ENCODE assay signal across 8 mouse cellular contexts in the genomic region with DNA sequence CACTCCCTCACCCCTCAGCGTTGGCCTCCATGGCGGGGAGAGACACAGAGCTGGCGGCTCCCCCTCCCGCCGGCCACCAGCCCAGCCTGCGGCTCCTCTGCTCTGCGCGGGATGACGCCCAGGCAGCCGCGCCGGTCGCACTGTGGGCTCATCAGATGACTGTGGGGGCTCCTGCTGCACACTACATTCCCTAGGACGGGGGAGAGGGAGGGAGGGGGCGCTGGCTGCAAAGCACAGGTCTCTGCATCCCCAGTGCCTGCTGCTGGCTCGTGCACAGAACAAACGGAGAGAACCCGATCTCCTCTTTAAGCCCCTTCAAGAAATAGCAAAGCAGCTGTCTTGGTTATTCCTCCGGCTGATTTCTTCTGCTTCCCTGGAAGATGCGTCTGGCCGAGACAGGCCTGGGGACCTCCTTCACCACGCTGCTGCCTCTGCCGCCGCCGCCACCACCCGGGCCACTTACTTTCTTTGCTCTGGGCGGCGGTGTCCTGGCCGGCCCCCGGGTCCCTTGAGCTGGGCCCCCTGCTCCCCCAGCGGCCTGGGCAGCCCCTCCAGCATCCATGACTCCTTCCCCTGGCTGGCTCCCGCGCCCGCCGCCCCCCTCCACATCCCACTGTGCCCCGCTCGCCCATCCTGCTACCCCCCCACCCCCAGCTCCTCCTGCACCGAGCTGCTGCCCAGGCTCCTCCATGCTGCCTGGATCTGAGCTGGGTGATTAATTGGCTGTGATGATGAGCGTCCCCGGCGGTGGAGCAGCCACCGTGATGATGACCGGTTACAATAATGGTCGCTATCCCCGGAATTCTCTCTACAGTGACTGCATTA.
DNase-seq lines count a peak whose midpoint lies in the region; ATAC-seq and TF ChIP-seq lines count a peak whose summit lies in the region.

No protein-coding gene starts in this region.

- WGBS in forebrain, embryonic 11.5 days = under 1% methylated on average over 45 of the region's 45 CpGs
- 1% methylated on average over 44 of the region's 45 CpGs for WGBS in hindbrain, postnatal 0 days

- TF ChIP-seq CTCF in hindbrain, postnatal 0 days (IDR thresholded peaks at IDR 0.05; ENCODE audit: low read depth) = peak; percentile 35; the same call in 1 of the 2 replicates

- DNase-seq in urinary bladder, postnatal 14 days (ENCODE audit: low spot score) = peak; percentile 8
- DNase-seq in urinary bladder, adult 18-20 months (ENCODE audit: low spot score in 2 of 2) = no peak
- DNase-seq in forebrain, embryonic 11.5 days (ENCODE audit: low spot score) = peak; percentile 83
- peak; percentile 79 for DNase-seq in hindbrain, postnatal 0 days (ENCODE audit: low spot score)
- DNase-seq in liver = peak; percentile 11
- peak; percentile 72 to 73 for DNase-seq in right cerebral cortex, adult 2 months (ENCODE audit: low spot score in 2 of 2)
- no peak for DNase-seq in urinary bladder, adult 2 months (ENCODE audit: low spot score)
- DNase-seq in lung, postnatal 36 days = no peak

- no peaks in the 10 kb centered on the region for H3K9me3 ChIP-seq in forebrain, embryonic 11.5 days (ENCODE audit: control insufficient read depth, low read length)
- no peaks in the 10 kb centered on the region for H3K9me3 ChIP-seq in hindbrain, postnatal 0 days (ENCODE audit: low read length)

- H3K4me1 ChIP-seq in forebrain, embryonic 11.5 days (replicated peaks; ENCODE audit: control insufficient read depth, insufficient read depth, low read length) = peaks cover 13% of the 10 kb centered on the region; the same call in 1 of the 2 replicates
- H3K4me1 ChIP-seq in hindbrain, postnatal 0 days (ENCODE audit: insufficient read depth, low read length) = peaks cover 34% of the 10 kb centered on the region

- peak overlapping the region; percentile 84 for H3K27ac ChIP-seq in forebrain, embryonic 11.5 days (ENCODE audit: low read depth, low read length)
- peak overlapping the region; percentile 92 for H3K27ac ChIP-seq in hindbrain, postnatal 0 days

- no peaks in the 10 kb centered on the region for H3K36me3 ChIP-seq in forebrain, embryonic 11.5 days (ENCODE audit: control insufficient read depth, insufficient read depth, low read length)
- no peaks in the 10 kb centered on the region for H3K36me3 ChIP-seq in hindbrain, postnatal 0 days (ENCODE audit: insufficient read depth, low read length)

- H3K27me3 ChIP-seq in forebrain, embryonic 11.5 days (ENCODE audit: control insufficient read depth, insufficient read depth, low read length) = no peaks in the 10 kb centered on the region
- H3K27me3 ChIP-seq in hindbrain, postnatal 0 days (ENCODE audit: insufficient read depth, low read length) = no peaks in the 10 kb centered on the region

- ATAC-seq in forebrain, embryonic 11.5 days (replicated peaks; ENCODE audit: low FRiP score) = peak; percentile 89
- peak; percentile 90 for ATAC-seq in hindbrain, postnatal 0 days

- H3K9ac ChIP-seq in forebrain, embryonic 11.5 days (ENCODE audit: low read length) = peak overlapping the region; percentile 81
- peak overlapping the region; percentile 75 for H3K9ac ChIP-seq in hindbrain, postnatal 0 days (replicated peaks; ENCODE audit: low read length)

- H3K4me3 ChIP-seq in forebrain, embryonic 11.5 days (ENCODE audit: low read depth, low read length) = peak overlapping the region; percentile 57
- peak overlapping the region; percentile 54 for H3K4me3 ChIP-seq in hindbrain, postnatal 0 days (ENCODE audit: low read length)

- peak overlapping the region; percentile 74 for H3K4me2 ChIP-seq in forebrain, embryonic 11.5 days (ENCODE audit: low read depth, low read length, severe bottlenecking)
- H3K4me2 ChIP-seq in hindbrain, postnatal 0 days (ENCODE audit: low read depth, low read length) = peak overlapping the region; percentile 83

Comparison
In these comparisons a context has a peak if more than half of its experiments do, and no peak if none do; other contexts are left out.
1. DNase-seq: peak in urinary bladder, postnatal 14 days (single experiment), forebrain, embryonic 11.5 days (single experiment), hindbrain, postnatal 0 days (single experiment), liver (single experiment) and right cerebral cortex, adult 2 months (2 of 2); none in urinary bladder, adult 18-20 months (0 of 2), urinary bladder, adult 2 months (single experiment) and lung, postnatal 36 days (single experiment).